Mouse (Mus musculus): ENCODE results near the gene Grip2.
A peak's percentile ranks its signal among the peaks of the same experiment; 100 is the strongest.

The Grip2 gene

DNA sequence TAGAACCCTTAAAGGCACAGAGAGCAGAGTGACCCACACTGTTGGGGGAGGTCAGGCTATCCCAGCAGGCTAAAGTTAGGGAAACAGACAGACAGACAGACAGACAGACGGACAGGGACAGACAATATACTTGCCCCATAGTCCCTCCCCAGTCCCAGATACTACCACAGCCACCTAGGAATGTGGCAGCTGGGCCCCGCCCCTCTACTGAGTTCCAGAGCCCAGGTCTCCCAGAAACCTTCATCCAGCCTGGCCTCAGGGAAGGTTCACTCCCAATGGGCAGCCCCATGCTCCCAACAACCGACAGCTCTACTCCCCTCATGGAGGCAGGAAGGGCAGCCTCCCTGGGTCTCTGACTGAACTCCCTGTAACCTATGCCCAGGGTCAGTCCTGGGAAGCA, 31.4 kb downstream of the Grip2 start:
- peak; percentile 13 to 47 for DNase-seq

DNA sequence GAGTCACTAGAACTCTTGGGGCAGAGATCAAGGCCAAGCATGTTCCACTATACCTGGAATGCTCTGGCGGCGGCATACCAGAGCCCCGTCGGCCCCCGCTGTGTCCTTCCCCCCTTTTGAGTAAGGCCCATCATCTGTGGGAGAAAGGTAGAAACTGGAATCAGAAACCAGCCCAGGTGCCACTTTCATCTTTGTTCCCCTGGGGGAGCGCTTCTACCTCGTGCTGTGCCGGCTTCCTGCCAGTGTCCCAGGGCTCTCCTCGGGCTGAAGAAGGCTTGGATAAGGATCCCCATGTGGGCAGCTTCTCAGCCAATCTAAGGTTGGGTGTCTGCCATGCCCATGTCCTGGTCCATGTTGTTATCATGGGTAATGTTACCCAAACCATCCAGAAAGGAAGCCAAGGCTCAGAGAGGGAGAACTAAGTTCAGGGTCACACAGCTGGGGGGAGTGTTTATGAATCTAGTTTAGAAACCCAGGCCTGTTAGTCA, 38.7 kb downstream of the Grip2 start:
- DNase-seq = no peak

DNA sequence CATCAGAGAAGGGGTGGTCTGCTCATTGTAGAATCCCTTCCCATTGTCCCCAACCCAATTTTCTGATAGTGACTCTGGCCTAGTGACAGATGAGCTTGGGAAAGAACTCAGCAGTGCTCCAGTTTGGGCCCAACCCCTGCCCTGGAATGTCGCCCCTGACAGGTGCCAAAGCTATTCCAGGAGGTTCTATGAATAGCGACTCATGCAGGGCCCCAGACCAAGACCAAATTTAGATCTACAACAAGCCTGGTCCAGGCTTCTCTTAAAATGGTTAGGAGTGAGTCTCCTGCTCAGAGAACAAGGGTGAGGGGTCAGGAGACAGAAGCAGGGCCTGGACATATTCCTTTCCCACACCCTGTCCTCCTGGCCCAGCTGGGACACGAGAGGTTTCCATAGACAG, 42.0 kb downstream of the Grip2 start:
- no peak for DNase-seq

DNA sequence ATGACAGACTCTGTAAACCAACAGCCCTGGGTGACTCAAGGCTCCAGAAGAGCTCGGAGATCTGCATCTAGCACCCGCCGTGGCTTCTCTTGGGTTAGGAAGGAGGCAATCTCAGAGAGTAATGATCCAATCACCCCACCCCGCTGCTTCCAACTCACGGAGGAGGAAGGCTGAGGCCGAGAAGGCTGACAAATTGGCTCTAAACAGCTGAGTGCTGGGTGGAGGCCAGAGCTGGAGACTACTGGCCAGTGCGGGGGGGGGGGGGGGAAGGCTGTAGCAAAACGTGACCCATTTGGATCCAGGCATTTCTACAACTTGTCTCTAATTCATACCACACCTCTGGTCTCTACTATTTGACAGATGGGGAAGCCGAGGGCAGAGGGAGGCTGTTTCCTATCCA, 47.8 kb downstream of the Grip2 start:
- DNase-seq = no peak

DNA sequence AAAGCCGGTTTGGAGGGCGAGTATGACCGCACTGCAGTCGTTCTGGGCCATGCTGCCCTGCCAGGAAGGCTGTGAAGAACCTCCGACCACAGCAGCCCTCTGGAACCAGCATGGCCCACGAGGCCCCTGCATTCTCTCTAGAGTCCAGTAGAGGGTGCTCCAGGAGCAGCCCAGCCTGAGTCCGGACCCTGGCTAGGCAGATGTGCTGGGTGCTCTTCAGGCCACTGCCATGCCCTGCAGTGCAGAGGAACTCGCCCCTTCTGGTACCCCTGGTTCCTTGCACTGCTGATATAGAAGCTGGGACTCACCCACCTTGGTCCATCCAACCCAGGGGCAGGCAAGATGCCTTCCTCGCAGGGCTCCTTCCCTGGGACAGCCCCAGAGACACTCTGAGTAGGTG, 50.5 kb downstream of the Grip2 start:
- DNase-seq = peak; percentile 48 to 79

DNA sequence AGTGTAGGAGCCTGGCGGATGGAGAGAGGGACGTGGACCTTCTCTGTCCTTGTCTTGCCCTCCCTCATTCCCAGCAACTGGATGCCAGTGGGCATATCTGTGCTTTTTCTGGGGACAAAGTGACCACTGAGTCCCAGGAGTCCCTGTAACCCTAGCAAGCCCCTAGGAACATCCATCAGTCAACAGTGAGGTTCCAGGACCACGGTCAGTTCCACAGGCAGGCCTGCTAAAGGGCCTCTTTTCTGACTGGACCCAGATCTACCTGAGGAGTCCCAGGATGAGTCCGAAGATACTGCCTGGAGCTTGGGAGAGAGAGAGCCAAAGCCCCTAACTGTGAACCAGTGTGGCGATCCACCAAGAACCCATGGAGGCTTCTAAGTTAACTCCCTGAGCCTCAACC, 53.1 kb downstream of the Grip2 start:
- DNase-seq = no peak

DNA sequence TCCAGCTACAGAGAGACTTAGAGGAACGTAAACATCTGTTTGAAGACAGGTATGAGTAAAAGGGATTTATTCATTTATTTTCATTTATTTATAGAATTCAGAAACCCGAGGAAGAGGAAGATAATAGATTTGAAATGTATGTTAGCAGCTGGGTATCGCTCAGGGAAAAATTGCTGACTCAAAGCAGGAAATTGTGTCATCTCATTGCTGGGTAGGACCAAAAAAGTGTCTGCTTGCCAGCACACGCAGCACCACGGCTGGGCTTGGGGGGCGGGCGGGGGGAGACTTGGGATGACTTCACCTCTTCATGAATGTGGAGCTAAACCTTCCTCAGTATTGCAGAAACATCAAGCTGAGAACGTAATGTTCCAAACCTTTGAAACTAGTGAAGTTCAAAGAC, 59.5 kb downstream of the Grip2 start:
- DNase-seq = no peak

DNA sequence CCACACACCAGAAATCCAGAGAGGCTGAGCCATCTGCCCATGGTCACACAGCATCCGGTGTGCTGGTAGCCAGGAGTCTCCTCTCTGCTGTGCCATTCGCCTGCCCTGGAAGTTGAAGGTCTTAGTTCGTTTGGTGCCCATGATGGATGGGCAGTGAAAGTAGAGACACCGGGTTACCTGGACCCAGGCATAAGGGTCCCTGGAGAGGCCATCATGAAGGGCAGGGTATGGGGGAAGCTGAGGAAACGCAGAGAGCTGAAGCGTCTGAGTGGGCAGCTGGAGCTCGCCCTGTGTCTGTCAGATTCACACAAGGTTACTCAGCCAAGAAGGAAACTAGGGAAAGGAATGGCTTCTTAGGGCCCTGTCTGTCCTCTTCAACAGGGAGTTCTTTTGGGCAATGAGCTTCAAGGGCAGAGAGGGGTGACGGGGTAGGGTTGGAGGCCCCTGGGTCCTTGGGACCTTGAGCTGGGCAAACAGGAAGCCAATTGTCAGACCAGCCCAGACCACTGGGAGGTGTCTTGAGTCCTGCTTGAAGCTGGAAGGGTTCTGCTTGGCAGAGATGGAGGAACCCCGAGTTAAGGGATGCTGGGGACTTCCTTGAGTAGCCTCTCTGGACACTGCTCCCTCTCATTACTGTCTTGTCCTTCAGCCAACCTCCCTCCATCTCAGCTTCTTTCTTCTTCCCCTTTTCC, 64.9 kb downstream of the Grip2 start:
- peak in 1 of 2 experiments; percentile 59 for DNase-seq

DNA sequence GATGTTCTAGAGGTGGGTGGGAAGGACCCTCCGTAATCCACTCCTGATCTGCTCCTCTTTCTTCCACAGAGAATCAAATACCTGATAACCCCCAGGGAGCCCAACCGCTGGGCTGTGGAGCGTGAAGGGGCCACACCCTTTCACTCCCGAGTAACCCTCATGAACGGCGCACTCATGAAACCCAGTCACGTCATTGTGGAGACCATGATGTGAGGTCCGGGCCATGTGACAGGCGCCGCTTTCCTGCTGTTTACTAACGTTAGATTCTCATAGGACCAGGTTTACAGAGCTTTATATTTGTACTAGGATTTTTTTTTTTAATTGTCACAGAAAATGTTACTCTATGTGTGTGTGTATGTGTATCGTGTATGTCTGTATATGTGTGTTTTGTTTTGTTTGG, 72.2 kb downstream of the Grip2 start:
- DNase-seq = no peak

DNA sequence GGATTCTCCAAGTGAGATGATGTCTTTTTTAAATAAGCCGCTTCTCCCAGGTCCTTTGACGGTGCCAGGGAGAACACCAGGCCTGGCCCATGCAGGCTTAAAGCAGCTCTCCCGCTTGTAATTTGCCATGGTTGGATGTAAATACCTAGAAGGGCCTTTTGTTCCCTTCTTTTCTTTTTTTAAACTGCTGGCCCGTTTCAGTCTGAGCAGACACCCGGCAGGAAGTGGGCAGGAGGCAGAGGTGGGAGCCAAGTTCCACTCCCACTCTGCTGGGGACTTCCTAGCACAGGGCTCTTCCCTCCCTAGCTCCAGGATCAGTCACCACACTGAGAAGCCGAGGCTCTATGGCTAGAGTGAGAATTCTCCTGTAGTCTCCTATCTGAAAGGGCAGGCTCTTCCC, 73.0 kb downstream of the Grip2 start:
- peak in 1 of 2 experiments; percentile 42 for DNase-seq

DNA sequence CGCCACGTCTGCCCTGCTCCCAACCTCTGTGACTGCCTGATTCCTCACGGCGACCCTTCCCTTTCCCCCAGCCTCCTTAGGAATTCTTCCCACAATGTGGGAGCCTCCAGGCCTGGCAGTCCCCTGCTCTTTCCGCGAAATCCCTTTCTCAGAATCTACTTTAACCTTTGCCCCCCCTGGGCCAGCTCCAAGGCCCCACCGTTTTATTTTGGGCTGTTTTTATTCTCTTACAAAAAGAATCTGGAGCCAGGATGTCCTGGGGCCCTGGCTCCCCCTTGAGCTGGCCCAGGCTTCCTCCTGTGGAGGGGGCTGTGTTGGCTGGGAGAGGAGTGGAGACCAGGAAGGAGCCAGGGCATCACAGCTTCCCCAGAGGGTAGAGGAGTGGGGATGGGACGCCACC, 74.2 kb downstream of the Grip2 start:
- DNase-seq = peak; percentile 78 to 87

DNA sequence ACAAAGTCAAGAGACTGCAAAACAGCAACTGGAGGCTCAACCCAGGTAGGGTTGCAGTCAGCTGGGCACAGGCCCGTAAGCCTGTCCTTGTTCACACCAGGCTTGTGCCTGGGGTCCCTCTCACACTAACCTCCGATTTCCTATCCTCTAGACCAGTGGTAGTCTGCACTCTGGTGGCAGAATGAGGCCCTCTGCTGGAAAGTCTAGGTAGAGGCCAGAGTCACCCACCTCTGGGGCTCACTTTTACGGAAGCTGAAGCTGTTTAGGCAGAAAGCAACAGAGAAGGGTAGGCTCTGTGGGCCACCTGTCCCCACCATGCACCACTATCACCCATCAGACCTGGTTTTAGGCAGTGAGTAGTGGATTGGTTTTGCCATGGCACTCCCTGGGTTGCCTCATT, 76.1 kb downstream of the Grip2 start:
- peak in 1 of 2 experiments; percentile 67 for DNase-seq

DNA sequence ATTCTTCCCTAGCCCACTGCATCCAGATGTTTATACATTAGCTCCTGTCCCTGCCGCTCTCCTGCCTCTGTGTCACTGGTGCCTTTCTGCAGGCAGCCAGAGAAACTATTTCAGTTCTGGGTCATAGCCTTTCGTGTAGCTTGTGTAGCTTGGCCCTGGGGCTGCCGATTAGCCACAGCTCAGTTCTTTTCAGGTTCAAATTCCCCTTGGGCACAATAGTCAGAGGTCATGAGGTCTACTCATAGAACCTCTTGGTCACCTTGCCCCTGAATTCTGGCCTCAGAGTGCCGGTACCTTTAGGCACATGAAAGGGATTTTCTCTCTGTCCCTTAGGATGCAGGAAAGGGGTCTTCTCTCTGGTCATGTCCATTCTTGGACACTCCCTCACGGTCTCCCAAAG, 80.3 kb downstream of the Grip2 start:
- peak; percentile 55 to 72 for DNase-seq

DNA sequence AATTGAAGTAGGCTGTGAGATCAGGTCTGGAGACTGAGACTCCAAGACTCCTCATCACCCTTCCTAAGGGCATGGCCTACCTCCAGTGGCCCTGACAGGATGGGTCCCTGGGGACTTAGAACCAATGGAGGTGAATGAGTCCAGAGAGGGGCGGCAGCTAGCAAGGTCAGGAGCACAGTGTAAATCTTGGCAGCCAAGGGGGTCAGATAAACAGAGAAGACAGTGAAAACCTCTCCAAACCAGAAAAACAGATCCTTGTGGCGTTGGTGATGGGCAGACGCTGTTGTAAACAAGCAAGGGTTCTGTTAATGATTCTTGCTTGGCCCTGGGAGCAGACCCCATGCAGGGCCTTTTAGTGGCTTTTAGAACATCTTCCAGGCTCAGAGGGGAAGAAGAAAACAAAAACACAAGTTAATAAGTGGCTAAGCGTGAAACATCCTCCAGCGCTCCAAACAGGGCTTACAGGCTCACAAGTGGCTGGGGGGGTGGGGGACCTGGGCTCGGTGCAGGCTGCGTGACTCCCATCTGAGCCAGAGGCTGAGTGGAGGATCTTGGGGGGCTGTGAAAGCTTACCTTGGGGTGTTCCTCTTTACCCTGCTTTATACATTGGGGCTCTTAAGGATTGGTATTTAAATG, 81.0 kb downstream of the Grip2 start:
- DNase-seq = peak; percentile 72 to 90

DNA sequence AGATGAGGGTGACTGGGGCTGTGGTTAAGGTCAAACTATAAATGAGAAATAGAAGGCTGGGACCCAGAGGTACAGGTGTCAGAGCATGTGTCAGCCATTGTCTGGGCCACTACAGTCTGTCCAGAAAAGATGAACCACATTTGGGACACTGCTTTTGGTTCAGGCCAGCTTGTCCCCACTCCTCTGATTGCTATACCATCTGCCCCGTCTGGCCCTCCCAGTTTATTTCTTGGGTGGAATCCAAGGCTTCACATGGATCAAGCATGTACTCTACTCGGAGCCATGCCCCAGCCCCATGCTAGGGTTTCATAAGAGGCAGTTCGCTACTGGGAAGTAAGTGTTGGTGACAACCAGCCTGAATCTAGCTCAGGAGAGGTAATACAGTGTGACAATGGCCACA, 81.8 kb downstream of the Grip2 start:
- DNase-seq = no peak

DNA sequence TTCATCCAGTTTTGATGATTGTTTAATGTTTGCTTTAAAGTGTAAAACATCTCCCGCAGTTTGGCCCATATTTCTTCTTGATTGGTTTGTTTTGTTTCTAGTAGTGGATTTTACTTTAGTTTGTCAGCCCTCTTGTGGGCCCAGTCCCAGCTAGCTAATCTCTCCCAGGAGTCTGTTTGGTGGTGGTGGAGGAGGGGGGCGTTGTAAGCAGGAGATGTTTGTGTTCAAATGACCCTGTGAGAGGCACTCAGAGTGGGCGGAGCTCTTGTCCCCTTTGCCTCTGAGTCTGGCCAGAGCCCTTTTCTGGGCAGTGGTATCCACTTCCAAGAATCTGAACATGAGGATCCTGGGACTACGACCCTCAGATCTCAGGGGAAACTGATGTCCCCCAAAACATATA, 83.2 kb downstream of the Grip2 start:
- peak in 1 of 2 experiments; percentile 43 for DNase-seq

DNA sequence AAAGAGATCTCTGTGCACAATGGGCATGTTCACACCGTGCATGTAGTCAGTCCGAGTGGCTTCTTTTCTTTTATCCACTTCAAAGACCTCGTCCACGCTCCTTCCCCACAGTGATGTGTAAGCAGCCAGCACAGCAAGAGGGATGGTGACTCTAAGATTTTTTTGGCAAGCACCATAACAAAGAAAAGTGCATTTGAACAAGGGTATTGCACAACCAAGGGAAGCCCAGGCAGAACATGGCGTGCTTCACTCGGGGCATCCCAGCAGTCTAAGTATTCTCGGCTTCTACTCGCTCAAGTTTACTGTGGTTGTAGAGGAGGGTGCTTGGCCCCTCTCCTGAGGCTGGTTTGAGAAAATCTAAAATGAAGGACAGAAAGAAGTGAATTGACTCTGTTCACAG, 84.1 kb downstream of the Grip2 start:
- DNase-seq = no peak

DNA sequence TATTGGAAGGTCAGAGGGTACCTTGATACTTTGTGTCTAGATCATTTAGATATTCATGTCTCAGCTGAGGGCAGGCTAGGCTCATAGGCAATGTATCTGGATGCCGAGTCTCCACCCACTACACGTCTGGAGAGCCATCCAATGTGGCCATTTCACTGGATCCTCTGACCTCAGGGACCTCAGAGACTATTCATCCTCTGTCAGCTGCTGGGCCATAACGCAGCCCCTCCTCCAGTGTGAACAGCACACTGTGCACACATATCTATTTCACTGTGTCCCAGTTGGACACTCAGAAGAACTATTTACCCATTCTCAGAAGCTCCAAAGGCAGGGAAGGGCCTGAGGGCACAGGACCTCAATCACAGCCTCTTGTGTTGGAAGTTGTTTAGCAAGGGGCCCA, 84.6 kb downstream of the Grip2 start:
- no peak for DNase-seq

DNA sequence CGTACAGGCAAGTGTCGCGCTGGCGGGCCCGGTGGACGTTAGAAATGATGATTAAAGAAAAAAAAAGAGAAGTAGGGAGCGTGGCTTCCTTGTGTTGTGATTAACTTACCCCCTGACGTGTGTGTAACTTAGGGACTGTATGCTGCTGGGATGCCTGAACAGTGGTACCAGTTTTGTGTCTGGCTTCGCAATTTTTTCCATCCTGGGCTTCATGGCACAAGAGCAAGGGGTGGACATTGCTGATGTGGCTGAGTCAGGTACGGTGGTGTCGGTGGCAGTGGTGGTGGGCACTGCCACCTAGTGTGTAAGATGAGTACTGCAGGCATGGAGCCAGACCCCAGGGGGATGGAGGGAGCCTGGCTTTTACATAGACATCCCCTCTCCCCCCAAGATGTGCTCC, 86.0 kb downstream of the Grip2 start:
- peak; percentile 60 to 78 for DNase-seq

DNA sequence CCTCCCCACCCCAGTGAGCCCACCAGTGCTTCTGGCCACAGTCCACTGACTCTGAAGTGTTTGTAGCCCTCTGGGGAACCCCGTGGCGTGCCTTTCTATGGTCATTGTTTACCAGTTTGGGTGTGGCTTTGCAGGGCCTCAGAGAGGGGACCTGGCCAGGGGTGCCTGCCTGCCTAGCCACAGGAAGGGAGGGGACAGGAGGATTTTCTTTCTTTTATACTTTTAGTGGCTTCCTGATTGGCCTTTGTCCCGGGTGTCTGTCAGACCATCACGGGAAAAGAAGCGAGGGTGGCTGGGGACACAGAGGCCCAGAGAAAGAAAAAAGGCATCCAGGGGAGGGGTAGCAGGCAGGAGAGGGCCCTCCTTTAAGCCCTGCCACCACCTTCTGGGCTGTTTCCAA, 89.0 kb downstream of the Grip2 start:
- DNase-seq = peak; percentile 64 to 73

DNA sequence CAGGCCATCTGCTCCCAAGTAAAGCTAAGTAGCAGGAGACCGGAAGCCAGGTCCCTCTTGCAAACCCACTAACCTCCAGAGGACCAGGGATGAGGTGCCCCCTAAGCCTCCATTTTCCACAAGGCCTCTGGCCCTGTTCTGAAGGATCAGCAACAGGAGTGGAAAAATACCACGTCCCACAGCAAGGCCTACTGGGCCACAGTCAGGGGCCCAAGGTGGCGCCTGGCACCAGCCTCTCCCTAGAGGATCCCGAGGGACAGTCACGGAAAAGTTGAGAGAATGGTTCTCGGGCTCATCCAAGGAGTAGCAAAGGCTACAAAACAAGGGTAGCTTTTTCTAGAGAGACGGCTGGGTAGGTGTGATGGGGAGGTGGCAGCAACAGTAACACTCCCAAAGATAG, 89.6 kb downstream of the Grip2 start:
- peak in 1 of 2 experiments; percentile 24 for DNase-seq

DNA sequence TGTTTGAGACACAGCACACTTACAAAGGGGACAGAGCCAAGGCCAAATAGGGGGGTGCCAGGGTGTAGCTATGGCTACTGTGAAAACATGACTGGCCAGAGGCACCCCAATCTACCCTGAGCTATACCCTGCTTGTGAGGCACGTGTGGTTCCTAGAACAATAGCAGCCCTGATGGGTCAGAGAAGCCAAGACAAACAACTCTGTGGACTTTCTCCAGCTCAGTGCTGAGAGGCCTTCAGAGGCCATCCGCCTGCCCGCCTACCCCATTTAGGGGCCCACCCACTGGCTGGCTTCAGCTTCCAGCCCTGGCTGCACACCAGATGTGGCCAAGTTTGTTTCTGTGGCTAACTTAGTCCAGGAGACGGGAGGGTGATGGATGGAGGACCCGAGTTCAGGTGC, 90.6 kb downstream of the Grip2 start:
- DNase-seq = peak; percentile 79 to 81

DNA sequence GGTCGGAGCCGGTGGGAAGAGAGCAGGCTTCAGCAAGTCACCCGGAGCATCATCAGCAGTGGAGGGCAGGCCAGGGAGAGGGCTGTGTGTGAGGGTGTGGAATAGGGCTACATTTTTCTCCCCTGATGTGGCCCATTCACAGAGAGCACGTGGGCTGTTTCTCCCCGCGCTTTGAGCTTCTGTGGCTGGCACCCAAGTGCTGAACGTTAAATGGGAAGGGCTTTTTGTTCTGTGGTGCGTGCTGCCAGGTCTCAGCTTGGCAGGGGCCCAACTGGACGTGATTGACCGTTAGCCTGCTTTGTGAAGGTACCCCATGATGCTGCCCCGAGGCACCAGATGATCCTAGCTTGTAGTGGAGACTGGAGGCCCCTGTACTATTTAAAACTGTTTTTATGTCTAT, 94.9 kb downstream of the Grip2 start:
- DNase-seq = peak; percentile 56 to 77

DNA sequence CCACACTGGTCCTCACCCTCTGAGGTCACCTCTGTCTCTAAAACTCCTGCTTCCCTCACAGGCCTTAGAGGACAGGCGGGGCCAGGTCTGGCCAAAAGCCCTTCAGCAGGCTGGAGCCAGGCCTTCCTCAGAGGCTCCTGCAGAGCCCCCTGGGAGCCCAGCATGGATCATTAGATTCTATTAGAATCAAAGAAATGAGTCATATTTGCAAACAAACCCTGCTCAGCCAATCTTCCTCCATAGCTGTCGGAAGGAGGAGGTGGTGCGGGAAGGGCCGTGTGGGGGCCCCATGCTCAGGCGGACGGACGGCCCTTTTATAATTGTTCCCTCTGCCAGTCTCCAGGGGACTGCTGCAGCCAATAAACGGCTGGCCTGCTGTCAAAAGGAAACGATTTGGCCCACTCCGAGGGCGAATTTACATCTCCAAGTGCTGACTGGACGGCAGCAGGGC, 97.3 kb downstream of the Grip2 start:
- peak; percentile 80 to 82 for DNase-seq
